Mouse (Mus musculus): ENCODE results near the gene Cmtm8. TPM values are rescaled to one million over a fixed set of nuclear protein-coding genes. Genes with fewer than 3 reads are reported as not detected.

Cmtm8 gene
- total RNA-seq, 4 experiments from 2014 or later = 11.5 to 12.5 (median 11.7) TPM

DNA sequence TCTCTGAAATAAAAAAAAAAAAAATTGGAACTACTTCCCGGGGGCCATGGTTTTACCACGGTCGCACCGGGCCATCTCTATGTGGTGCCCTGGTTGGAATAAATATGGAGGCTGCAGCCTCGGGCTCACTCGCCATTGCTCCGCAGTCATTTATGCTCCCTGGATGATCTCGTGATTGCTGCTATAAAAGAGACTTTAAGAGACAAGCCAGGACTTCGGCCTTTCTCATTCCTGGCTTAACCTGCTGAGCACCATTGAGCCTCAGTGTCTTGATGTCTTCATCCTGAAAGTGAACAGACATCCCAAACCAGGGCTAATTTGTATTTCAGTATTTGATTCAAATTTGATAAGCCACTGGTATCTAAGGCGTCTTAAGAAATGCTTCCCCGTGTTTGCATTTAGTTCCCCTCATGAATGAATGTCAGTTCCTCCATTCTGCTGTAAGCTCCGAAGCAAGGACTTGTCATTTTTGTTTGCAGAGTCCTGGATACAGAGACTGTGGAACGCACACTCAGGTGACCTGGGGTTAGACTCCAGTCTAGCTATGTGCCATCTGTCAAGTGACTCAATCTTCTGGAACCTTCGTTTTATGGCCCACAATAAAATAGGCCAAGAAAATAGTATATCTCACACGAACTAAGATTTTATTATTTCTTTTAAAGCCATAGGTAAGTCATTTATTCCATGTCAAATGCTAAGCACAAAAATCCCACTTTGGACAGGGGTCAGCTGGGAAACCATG, 22.2 kb downstream of the Cmtm8 start:
- DNase-seq (ENCODE audit: low spot score) = no peak

- peak; percentile 45 for DNase-seq (ENCODE audit: low spot score)
Observed at GRCm38 (mm10) chr9:114818918-114819317, 25.0 kb downstream of the Cmtm8 start.

GRCm38 (mm10) chr9:114817012-114817411, 26.9 kb downstream of the Cmtm8 start:
- DNase-seq (ENCODE audit: low spot score) = no peak

GRCm38 (mm10) chr9:114816121-114816520, 27.8 kb downstream of the Cmtm8 start:
- DNase-seq (ENCODE audit: low spot score) = no peak

GRCm38 (mm10) chr9:114815315-114815714, 28.6 kb downstream of the Cmtm8 start:
- DNase-seq (ENCODE audit: low spot score) = peak; percentile 52

DNA sequence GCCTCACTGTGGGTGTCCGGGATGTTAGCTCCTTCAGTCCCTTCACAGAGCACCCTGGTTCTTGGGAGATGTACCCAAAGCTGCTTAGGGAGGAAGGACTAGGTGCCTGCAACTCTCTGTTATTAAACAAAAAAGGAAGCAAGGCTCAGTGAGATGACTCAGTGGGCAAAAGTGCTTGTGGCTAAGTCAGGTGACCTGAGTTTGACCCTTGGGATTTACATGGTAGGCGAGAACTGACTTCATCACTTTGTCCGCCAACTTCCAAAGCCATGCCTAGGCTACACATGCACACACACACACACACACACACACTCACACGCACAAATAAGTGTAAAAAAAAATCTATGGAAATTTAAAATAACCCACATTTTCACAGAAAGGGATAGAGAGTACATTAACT, 32.0 kb downstream of the Cmtm8 start:
- no peak for DNase-seq (ENCODE audit: low spot score)

DNA sequence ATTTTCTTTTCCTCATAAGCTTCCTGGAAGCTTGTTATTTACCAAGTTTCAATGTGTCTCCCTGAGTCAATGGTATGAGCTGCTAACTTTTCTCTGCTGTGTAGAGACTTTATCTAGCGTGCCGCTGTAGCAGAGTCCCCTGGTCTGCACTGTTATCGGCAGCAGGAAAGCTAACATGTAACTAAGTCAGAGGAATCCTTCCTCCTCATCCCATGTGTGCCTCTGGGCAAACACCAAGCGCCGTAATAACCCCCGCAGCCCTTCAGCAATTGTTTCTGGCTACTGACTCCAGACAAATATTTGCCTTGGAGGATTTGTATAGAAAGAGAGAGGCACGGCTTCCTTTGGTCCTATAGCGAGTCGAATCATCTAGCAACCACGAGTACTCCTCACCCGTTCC, 33.1 kb downstream of the Cmtm8 start:
- no peak for DNase-seq (ENCODE audit: low spot score)

- no peak for DNase-seq (ENCODE audit: low spot score)
Observed at GRCm38 (mm10) chr9:114808671-114809070, 35.3 kb downstream of the Cmtm8 start.

DNA sequence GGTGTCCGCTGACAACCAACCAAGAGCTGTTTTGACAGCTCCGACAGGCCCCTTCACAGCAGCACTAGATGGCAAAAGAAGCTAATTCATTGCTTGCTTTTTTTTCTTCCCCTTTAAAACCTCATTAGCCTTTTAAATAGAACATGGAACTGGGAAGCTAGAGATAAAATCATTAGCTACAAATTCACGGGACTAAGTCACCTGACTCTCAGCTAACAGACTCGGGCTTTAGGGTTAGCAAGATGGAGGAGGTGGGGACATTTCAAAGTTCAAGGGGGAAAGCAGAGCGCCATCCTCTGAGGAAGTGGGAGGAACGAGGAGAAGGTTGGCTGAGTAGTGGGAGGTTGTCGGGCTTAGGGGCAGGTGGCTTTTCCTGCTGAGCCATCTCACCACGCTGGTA, 36.7 kb downstream of the Cmtm8 start:
- DNase-seq (ENCODE audit: low spot score) = no peak

- DNase-seq (ENCODE audit: low spot score) = peak; percentile 81
Observed at GRCm38 (mm10) chr9:114805151-114805671, 38.7 kb downstream of the Cmtm8 start.

DNA sequence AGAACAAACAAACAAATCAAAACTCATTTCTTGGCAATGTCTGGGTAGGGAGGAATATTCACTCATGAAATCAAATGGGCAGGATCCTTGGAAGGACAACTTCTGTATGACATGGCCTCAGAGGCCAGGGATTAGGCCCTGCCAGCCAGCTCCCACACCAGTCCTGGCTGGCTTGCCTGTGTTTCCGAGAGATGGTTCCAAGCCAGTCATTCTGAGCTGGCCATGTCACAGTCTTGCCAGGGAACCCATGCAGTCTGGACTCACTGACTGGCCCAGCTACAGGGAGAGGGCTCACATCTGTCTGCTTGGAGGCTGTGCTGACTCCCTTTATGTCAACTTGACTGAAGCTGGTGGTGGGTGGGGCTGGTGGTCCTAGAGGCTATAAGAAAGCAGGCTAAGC, 41.8 kb downstream of the Cmtm8 start:
- peak; percentile 58 for DNase-seq (ENCODE audit: low spot score)

- no peak for DNase-seq (ENCODE audit: low spot score)
Observed at GRCm38 (mm10) chr9:114801301-114801700, 42.7 kb downstream of the Cmtm8 start.

DNA sequence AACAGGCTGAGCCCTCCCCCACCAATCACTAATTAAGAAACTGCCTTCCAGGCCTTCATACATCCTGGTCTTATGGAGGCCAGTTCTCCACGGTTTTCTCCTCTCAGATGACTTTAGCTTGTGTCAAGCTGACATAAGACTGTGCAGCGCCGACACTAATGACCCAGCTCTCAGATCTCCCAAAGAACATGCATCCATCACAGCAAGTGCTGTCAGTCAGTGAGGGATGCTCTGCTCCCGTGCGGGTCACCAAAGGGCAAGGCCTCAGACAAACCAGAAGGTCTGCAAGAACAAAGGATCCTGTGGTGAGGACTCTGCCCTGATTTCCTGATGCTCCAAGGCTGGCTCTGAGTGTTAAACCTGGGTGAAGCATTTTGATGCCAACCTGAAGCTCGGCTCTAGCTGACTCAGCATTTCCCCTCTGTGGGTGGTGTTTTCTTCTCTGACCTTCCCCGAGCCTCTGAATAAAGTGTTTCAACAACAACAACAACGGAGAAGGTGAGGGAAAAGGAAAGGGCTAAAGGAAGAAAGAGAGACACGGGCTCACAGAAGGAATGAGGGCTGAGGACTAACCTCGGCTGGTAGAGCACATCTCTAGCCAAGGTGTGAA, 44.4 kb downstream of the Cmtm8 start:
- DNase-seq (ENCODE audit: low spot score) = no peak

DNA sequence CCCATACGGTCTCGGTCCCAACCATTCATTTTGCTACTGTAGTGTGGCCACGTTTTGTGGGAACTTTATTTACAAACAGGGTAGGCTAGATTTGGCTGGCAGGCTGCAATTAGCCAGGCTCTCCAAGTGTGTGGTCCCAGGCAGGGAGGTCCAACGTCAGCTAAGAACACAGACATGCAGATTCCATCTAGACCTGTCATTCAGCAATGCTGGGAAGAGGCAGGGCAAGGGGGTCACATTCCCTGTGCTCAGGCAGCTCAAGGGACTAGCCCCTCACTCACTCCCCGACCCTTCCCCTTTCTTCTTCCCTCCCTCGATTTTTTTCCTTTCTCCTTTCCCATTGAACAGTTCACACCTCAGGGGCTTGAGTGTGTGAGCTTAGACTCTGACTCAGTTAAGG, 45.1 kb downstream of the Cmtm8 start:
- DNase-seq (ENCODE audit: low spot score) = no peak

DNA sequence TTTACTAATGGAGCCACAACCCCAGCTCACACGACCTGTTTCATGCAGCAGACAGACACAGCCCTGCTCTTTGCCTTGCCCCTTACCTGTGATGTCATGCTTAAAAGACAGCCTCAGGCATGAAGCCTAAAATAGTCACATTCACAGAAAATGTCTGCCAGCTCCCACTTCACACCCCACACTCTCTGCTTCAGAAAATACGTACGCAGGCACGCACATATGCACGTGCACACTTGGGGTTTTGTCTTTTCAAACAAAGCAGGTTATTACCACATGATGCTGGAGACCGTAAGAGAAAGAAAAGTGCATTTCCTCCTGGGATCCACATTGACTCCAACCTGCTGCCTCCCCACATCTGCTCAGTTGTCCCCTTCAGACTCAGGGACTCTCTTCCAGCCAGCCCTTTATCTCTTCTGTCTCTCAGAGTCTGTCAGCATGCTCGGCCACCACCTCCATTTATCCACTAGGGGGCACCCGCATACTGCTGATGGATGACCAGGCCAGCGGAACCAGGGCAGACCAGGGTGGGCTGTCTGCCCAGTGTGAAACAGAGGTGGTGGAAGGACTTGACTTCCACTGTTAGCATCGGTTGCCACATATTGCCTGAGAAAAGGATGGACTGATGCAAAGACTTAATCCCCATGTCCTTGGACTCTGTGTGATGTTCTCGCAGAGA, 46.5 kb downstream of the Cmtm8 start:
- peak; percentile 86 for DNase-seq (ENCODE audit: low spot score)

DNA sequence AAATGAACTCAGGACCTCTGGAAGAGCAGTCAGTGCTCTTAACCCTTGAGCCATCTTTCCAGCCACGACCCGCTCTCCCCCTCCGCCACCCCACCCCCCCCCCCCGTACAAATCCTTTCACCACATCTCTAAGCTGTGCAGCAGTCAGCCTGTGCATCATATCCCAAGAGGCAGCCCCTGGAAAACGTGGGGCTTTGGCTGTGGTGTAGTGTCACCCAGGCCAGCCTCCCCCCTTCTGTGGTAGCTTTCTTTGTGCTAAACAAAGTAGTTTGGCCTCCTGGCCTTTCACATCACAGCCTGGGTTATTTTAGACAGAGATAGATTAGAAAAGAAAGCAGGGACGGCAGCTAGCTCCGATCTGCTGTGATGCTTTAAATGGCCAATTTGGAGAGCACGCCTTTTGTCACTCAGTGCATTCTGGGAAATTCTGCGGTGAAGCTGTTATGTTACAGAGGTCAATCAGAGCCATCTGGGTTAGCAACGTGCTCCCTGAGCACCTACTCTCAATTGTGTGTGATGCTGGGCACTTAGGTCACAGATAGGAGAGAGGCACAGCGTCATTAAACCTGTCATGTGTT, 47.4 kb downstream of the Cmtm8 start:
- no peak for DNase-seq (ENCODE audit: low spot score)

- no peak for DNase-seq (ENCODE audit: low spot score)
Observed at GRCm38 (mm10) chr9:114794491-114794890, 49.5 kb downstream of the Cmtm8 start.

- DNase-seq (ENCODE audit: low spot score) = no peak
Observed at GRCm38 (mm10) chr9:114793764-114794295, 50.1 kb downstream of the Cmtm8 start.

- DNase-seq (ENCODE audit: low spot score) = no peak
Observed at GRCm38 (mm10) chr9:114789989-114790388, 54.0 kb downstream of the Cmtm8 start.

- no peak for DNase-seq (ENCODE audit: low spot score)
Observed at GRCm38 (mm10) chr9:114789557-114789956, 54.4 kb downstream of the Cmtm8 start.

DNA sequence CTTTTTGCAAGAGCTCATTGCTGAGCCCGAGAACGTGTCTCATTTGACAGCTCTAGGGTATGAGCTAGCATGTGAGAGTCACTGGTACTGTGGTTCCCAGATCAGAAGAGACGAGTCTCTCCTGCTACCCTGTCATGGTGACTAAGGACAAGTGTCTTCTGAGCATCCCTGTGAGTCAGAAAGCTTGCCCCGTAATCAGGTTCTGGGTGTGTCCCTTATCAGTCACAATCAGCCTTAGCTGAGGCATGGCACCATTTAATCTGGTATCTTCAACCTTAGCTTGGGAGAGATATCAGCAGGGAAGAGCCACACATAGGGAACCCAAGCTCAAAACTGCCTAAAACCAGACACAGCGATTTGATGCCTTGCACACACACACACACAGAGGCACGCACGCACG, 55.3 kb downstream of the Cmtm8 start:
- no peak for DNase-seq (ENCODE audit: low spot score)

DNA sequence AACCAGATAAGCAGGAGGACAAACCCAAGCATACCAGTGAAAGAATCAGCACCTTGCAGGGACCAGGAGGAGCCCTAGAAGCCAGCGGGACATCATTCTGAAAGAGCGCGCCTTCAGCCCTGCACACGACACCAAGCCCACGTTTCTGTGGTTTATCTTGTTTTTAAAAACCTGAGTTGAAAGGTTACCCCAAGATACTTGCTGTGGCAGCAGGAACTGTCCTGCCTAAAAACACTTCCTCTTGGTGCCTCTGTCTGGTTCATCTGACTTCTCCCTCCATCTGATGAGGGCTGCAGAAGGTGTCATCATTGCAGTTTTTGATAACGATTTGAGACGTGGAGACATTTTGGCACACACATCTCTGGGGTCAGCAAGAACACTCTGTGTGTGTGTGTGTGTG, 56.2 kb downstream of the Cmtm8 start:
- DNase-seq (ENCODE audit: low spot score) = no peak
